Mouse (Mus musculus) cerebellum, adult 11 months (tissue): Measurements from ENCODE around the gene Shc3.
A peak's percentile ranks its signal among the peaks of the same experiment; 100 is the strongest.

ENCODE experiments used
- DNase-seq: peaks from one replicate; pipeline ENCODE4 v3.0.0; 2022

Gene Shc3

DNA sequence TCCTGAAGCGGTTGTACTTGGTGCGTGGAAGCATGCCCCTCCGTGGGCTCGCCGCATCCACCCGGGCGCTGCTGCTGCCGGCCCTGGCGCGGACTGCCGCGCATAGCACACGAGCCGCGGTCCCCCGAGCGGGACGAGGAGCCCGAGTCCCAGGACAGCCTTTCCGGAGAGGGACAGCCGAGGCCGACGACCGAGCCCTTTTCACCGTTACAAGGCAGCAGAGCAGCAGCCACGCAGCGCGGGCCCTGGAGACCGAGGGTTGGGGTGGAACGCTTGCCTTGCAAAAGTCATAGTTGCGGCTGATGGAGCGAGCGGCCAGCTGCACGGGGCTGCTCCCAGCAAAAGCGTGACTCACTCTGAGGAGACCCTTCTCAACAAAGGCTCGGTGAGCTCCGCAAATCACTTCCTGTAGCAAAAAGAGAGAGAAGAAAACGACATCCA, 1.8 kb downstream of the Shc3 start:
- DNase-seq, result peak; percentile 7

- peak; percentile 5 for DNase-seq
Observed at GRCm38 (mm10) chr13:51567078-51567395, 2.2 kb downstream of the Shc3 start.

DNA sequence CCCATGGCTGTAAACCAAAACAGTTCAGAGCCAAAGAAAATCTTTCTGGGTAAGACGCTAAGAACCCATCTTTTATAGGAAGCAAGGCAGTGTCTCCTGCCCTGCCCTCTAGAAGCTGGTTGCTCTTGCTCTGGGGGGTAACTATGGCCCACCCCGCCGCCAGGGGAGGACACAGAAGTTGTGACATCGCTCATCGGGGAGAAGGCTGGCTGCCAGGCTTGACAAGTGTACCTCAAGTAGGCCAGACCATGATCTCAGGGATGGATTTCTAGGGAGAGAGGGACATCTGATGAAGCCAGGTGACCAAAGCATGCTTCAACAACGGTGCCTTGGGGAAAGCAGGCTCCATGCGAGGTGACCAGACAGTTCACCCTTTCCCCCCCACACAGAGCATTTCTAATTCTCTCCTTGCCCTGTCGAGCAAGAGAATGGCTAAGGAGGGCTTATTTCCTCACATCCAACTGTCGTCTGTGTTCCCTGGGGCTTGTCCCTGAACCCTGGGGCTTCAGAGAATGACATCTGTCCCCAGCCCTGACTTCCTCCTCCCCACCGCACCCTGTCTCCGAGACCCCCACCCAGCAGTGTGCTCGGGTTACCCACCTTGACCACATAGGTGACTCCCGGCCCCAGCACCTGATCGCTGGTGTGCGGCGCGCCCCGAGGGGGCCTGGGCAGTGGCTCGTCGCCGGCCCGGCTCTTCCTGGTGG, 2.7 kb downstream of the Shc3 start:
- DNase-seq, result no peak

- DNase-seq, result no peak
Observed at GRCm38 (mm10) chr13:51564741-51565140, 4.5 kb downstream of the Shc3 start.

- DNase-seq, result no peak
Observed at GRCm38 (mm10) chr13:51553343-51553742, 15.9 kb downstream of the Shc3 start.

- DNase-seq, result no peak
Observed at GRCm38 (mm10) chr13:51552233-51552632, 17.0 kb downstream of the Shc3 start.

DNA sequence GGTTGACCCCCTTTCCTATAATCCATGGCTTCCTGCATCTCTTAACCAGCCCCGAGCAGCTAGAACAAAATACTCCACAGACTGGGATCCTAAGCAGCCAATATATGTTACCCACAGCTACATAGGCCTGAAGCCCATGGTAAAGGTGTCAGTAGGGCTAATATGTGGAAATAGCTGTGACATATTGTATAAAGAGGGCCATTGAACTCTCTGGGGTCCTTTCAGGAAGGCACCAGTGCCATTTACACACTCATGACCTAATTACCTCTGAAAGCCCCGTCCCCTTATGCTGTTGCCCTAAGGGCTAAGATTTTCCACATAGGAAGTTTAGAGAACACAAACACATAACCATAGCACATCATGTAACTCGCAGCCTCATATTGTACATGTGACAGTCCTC, 17.4 kb downstream of the Shc3 start:
- DNase-seq, result no peak

GRCm38 (mm10) chr13:51539816-51540215, 29.4 kb downstream of the Shc3 start:
- no peak for DNase-seq

DNA sequence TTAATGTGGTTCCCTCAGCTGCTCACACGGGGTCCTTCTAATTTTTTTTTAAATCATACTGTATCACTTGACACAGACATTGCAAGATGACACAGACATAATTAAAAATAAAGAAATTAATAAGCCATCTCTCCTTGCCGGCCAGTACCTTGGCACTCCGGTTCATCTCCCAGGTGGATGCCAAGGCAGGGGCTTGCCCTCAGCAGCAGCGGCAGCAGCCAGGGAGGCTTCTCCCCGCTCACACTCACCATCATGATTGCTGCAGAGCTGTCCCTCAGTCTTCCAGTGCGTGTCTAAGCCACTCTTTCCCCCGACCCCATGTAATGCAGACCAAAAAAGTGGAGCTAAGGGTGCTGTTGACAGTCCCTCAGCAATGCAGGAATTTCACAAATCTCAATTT, 33.9 kb downstream of the Shc3 start:
- no peak for DNase-seq

DNA sequence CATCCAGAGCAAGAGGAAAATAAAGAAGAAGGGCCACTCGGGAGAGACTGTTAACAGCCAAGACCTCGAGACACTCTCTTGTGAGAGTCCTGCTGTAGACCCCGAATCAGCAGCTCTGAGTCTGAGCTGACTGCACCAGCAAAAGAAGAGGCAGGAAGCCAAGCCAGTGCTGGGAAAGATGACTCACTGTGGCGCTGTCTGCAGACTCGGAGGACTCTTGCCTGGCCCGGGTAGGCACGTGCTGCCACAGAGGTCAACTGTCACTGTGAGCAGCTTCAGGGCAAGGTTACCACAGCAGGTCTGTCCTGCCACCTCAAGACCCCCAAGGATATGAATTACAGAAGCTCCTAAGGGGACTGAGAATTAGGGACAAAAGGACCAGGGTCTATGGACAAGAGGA, 42.7 kb downstream of the Shc3 start:
- DNase-seq, result peak; percentile 1

- DNase-seq, result no peak
Observed at GRCm38 (mm10) chr13:51524316-51524715, 44.9 kb downstream of the Shc3 start.

GRCm38 (mm10) chr13:51523311-51523710, 45.9 kb downstream of the Shc3 start:
- no peak for DNase-seq

- no peak for DNase-seq
Observed at GRCm38 (mm10) chr13:51518880-51519279, 50.3 kb downstream of the Shc3 start.

- no peak for DNase-seq
Observed at GRCm38 (mm10) chr13:51517943-51518342, 51.3 kb downstream of the Shc3 start.

- no peak for DNase-seq
Observed at GRCm38 (mm10) chr13:51508836-51509235, 60.4 kb downstream of the Shc3 start.

- no peak for DNase-seq
Observed at GRCm38 (mm10) chr13:51505711-51506110, 63.5 kb downstream of the Shc3 start.

DNA sequence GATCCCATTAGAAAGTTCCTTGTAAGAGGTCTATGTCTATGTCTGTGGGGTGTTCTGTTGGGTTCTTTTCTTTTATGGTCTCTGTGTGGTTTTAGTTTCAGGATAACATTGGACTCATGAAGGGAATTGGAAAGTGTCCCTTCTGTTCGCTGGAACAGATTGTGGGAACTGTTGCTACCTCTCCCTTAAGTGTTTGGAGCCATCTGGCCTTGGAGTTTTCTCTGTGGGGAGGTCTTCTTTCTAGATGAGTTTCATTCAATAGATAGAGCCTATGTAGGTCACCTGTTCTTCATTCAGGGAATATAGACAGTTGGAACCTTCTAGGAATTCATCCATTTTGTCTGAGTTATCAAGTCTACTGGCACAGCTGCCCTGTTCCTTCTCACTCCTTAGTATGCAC, 69.5 kb downstream of the Shc3 start:
- no peak for DNase-seq

- no peak for DNase-seq
Observed at GRCm38 (mm10) chr13:51493676-51494075, 75.5 kb downstream of the Shc3 start.

DNA sequence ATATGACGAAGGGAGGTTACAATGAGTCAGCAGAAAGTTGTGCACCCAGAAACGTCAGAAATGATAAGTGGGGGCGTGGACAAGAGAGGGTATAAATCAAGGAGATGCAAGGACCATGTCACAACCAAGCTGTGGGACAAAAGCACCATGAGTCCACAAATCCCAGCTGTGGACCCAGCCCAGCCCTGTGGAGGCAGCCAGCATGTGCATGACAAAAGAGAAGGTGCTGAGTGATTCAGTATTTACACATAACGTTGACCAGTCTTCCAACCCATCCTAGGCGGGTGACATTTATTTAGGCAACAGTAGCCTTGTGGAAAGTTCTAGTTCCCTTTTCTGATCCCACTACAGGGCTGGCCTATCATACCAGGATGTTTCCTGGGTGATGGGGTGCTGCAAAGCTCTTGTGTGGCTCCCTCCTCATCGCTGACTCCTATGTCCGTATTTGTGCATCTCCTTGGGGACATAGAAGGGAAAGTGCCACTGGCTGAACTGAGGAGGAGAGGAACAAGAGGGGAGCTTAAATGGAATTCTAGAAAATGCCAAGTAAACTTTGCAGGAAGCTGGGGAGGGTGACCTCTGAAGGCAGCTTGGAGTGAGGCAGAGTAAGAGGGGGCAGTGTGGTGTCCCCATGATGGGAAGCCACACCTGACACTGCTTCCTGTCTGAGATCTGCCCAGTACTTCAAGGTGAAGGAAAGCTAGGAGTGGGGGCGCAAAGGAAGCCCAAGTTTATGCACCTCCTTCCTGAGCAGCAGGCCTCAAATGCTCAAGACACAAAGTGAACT, 77.4 kb downstream of the Shc3 start:
- DNase-seq, result no peak

DNA sequence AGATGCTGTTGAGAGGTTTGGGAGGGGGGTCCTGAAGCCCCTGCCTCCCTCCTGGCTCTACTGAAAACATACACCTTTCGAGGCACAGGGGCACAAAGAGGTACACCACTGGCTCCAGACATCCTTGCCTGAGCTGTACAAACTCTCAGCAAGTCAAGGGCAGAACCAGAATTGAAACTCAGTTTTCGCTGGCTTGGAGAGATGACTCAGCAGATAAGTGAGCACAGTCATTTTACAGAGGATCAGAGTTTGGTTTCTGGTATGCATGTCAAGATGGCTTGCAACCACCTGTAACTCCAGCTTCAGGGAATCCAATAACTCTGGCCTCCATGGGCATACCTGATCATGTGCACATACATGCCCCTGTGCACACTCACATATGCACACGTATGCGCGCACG, 79.0 kb downstream of the Shc3 start:
- DNase-seq, result no peak

GRCm38 (mm10) chr13:51488945-51489344, 80.3 kb downstream of the Shc3 start:
- no peak for DNase-seq

DNA sequence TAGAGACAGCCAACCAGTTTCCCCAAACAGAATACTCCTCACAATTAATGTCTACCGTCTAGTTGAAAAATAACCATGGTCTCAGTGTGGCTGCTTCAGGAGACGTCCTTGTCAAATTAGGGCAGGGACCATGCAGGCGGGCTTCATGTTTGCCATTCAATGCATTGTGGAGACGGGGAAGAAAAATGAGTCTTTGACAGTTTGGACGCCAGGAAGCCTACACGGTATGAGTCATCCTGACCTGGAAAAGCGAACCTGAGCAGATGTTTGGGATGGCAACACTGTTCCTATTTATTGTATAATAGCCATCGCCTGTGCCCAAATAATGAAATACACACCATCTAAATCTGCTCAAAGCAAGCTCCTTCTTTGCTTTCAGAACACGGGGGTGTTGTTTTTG, 83.9 kb downstream of the Shc3 start:
- DNase-seq, result no peak

DNA sequence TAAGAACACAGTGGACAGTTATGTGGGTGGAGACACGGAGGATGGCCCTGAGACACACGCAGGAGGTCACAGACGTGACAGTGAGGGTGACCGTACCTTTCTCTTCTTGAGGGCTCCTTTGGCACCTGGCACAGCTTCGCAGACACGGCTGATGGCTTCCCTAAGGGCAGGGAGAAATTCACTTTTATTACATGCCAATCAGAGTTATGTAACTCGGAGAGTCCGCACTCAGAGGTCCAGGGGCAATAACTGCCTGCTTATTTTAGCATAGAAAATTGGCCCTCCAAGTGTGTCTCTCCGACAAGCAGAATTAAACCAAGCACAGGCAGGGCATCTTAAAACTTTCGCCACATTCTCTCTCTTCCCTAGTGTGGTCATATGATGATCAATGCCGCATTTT, 86.4 kb downstream of the Shc3 start:
- DNase-seq, result no peak

DNA sequence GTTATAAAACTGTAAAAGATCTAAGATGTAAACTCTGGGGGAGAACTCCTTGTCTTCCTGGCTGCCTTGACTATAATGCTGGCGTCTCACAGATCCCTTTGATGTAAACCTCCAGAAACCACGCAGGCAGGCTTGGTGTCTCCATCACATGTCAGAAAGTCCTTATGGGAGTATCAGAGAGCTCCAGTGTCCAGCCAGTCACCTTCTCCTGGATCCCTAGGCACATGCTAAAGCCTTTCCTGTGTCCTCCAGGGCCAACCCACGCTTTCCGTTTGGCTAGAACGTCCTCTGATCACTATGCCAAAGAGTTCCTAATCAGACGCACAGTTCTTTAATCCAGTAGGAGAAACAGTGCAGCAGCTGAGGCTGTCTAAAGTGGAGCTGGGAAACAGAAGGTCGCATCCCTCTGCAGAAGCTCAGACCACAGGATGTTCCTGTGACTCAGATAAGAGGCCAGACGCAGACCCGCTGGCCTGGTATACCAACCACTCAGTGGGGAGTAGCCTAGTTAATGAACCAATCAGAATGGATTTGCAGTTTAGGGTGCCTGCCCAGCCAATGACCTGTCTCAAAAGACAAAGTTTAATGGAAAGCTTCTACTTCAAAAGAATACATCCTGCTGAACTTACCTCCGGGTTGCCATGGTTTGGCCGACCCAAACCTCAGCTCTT, 88.7 kb downstream of the Shc3 start:
- peak; percentile 6 for DNase-seq
